Mouse (Mus musculus) forebrain, embryonic 11.5 days (tissue): ENCODE measurements around the gene Dvl1. TPM values are rescaled to one million over a fixed set of nuclear protein-coding genes. Genes with fewer than 3 reads are reported as not detected.

Experiments
- polyA plus RNA-seq: library from polyadenylated mRNA; unstranded; fragments of >200 nt; fragmentation: Nextera tagmentation; extraction: Ambion mirVana; gene quantifications from 2 replicates; pipeline ENCODE4 v1.2.1, GENCODE M21; 2014

The Dvl1 gene
- polyA plus RNA-seq, 1 experiment from 2014 or later: 17.9 TPM

Other genes with a start within 250 kb of the Dvl1 start
- 16.0 and 16.5 TPM in 2 replicates for gene Slc35e2, start 246.0 kb upstream of the Dvl1 start, polyA plus RNA-seq
- 83.8 and 84.0 TPM in 2 replicates for gene Cdk11b, start 222.5 kb upstream of the Dvl1 start, polyA plus RNA-seq
- not detected in 2 replicates for gene Gm10563, start 202.0 kb upstream of the Dvl1 start, polyA plus RNA-seq
- gene Mmp23, start 194.0 kb upstream of the Dvl1 start, polyA plus RNA-seq: 2.5 and 2.7 TPM in 2 replicates
- 21.2 and 22.3 TPM in 2 replicates for gene Mib2, start 178.2 kb upstream of the Dvl1 start, polyA plus RNA-seq
- gene Fndc10, start 153.1 kb upstream of the Dvl1 start, polyA plus RNA-seq: 2.3 and 2.9 TPM in 2 replicates
- 138 and 144 TPM in 2 replicates for gene Ssu72, start 142.6 kb upstream of the Dvl1 start, polyA plus RNA-seq
- gene Tmem240, start 112.6 kb upstream of the Dvl1 start, polyA plus RNA-seq: 0.76 and 1.2 TPM in 2 replicates
- gene Atad3a, start 86.3 kb upstream of the Dvl1 start, polyA plus RNA-seq: 104 and 115 TPM in 2 replicates
- gene Vwa1, start 72.7 kb upstream of the Dvl1 start, polyA plus RNA-seq: 10.0 and 10.6 TPM in 2 replicates
- gene Tmem88b, start 61.5 kb upstream of the Dvl1 start, polyA plus RNA-seq: 0.15 and 0.43 TPM in 2 replicates
- not detected in 2 replicates for gene Ankrd65, start 57.0 kb upstream of the Dvl1 start, polyA plus RNA-seq
- 203 and 223 TPM in 2 replicates for gene Mrpl20, start 44.5 kb upstream of the Dvl1 start, polyA plus RNA-seq
- 162 and 186 TPM in 2 replicates for gene Ccnl2, start 34.9 kb upstream of the Dvl1 start, polyA plus RNA-seq
- gene Aurkaip1, start 16.1 kb upstream of the Dvl1 start, polyA plus RNA-seq: 132 and 141 TPM in 2 replicates
- gene Mxra8, start 7.7 kb upstream of the Dvl1 start, polyA plus RNA-seq: 28.8 and 29.3 TPM in 2 replicates
- gene Tas1r3, start 16.0 kb downstream of the Dvl1 start, polyA plus RNA-seq: 0.45 and 0.60 TPM in 2 replicates
- 22.3 and 27.0 TPM in 2 replicates for gene Cptp, start 22.0 kb downstream of the Dvl1 start, polyA plus RNA-seq
- 108 and 117 TPM in 2 replicates for gene Ints11, start 22.1 kb downstream of the Dvl1 start, polyA plus RNA-seq
- gene Pusl1, start 44.4 kb downstream of the Dvl1 start, polyA plus RNA-seq: 53.4 and 53.7 TPM in 2 replicates
- gene Acap3, start 44.4 kb downstream of the Dvl1 start, polyA plus RNA-seq: 34.6 and 34.8 TPM in 2 replicates
- gene Ube2j2, start 96.4 kb downstream of the Dvl1 start, polyA plus RNA-seq: 159 and 165 TPM in 2 replicates
- 17.6 and 21.1 TPM in 2 replicates for gene C1qtnf12, start 114.9 kb downstream of the Dvl1 start, polyA plus RNA-seq
- gene B3galt6, start 145.2 kb downstream of the Dvl1 start, polyA plus RNA-seq: 16.3 and 20.4 TPM in 2 replicates
- gene Sdf4, start 145.5 kb downstream of the Dvl1 start, polyA plus RNA-seq: 117 and 121 TPM in 2 replicates
- gene Tnfrsf4, start 166.4 kb downstream of the Dvl1 start, polyA plus RNA-seq: 0.53 and 0.75 TPM in 2 replicates
- gene Tnfrsf18, start 178.8 kb downstream of the Dvl1 start, polyA plus RNA-seq: 1.1 and 1.9 TPM in 2 replicates
- 0.23 and 0.33 TPM in 2 replicates for gene Ttll10, start 212.0 kb downstream of the Dvl1 start, polyA plus RNA-seq